In genomic region chr3:36552406-36553047, GRCm38 (mm10) we compare ENCODE assay signal across 7 mouse cellular contexts. TPM values are rescaled to one million over a fixed set of nuclear protein-coding genes. Genes with fewer than 3 reads are reported as not detected.
DNase-seq lines count a peak whose midpoint lies in the region; ATAC-seq lines count a peak whose summit lies in the region.

Gene Exosc9, plus strand, starts transcription at chr3:36552606.

- DNase-seq in adrenal gland, postnatal 25 days = peak; percentile 96
- DNase-seq in heart, adult 18-20 months = peak; percentile 94 to 98
- DNase-seq in kidney, adult 8-10 months = peak; percentile 89 to 94
- peak; percentile 96 for DNase-seq in spleen, postnatal 10 days (ENCODE audit: low spot score in 2 of 2)

- H3K36me3 ChIP-seq in embryonic facial prominence, embryonic 12.5 days = peaks cover 32% of the 10 kb centered on the region
- peaks cover 35% of the 10 kb centered on the region for H3K36me3 ChIP-seq in limb, embryonic 13.5 days
- peaks cover 14% of the 10 kb centered on the region for H3K36me3 ChIP-seq in midbrain, embryonic 16.5 days (ENCODE audit: control insufficient read depth, insufficient read depth, low read length)

- H3K4me1 ChIP-seq in embryonic facial prominence, embryonic 12.5 days = peaks cover 11% of the 10 kb centered on the region; the same call in 1 of the 2 replicates
- H3K4me1 ChIP-seq in limb, embryonic 13.5 days = peaks cover 9% of the 10 kb centered on the region; the same call in 1 of the 2 replicates
- peaks cover 13% of the 10 kb centered on the region for H3K4me1 ChIP-seq in midbrain, embryonic 16.5 days (ENCODE audit: control insufficient read depth, insufficient read depth, low read length)

- H3K9ac ChIP-seq in embryonic facial prominence, embryonic 12.5 days = peak within 1 kb of the TSS; percentile 72
- peak within 1 kb of the TSS; percentile 76 for H3K9ac ChIP-seq in limb, embryonic 13.5 days
- H3K9ac ChIP-seq in midbrain, embryonic 16.5 days (ENCODE audit: low read depth, low read length) = peak within 1 kb of the TSS; percentile 78

- H3K27ac ChIP-seq in embryonic facial prominence, embryonic 12.5 days = 0 out of 2 replicates have a peak within 1 kb of the TSS, but pooled peaks have one; percentile 31
- H3K27ac ChIP-seq in limb, embryonic 13.5 days = 0 out of 2 replicates have a peak within 1 kb of the TSS, but pooled peaks have one; percentile 11
- peak within 1 kb of the TSS; percentile 79 for H3K27ac ChIP-seq in midbrain, embryonic 16.5 days (ENCODE audit: low read length)

- ATAC-seq in embryonic facial prominence, embryonic 12.5 days (ENCODE audit: insufficient number of reproducible peaks, insufficient read depth, low FRiP score, low TSS enrichment) = peak; percentile 94
- ATAC-seq in limb, embryonic 13.5 days (ENCODE audit: low FRiP score, low read depth) = peak; percentile 94
- ATAC-seq in midbrain, embryonic 16.5 days = peak; percentile 98

- under 1% methylated on average over 39 of the region's 39 CpGs for WGBS in embryonic facial prominence, embryonic 12.5 days
- under 1% methylated on average over 39 of the region's 39 CpGs for WGBS in limb, embryonic 13.5 days
- WGBS in midbrain, embryonic 16.5 days = under 1% methylated on average over 39 of the region's 39 CpGs

- no peaks in the 10 kb centered on the region for H3K9me3 ChIP-seq in embryonic facial prominence, embryonic 12.5 days
- no peaks in the 10 kb centered on the region for H3K9me3 ChIP-seq in limb, embryonic 13.5 days
- H3K9me3 ChIP-seq in midbrain, embryonic 16.5 days (replicated peaks; ENCODE audit: control insufficient read depth, low read length, poor library complexity, severe bottlenecking) = no peaks in the 10 kb centered on the region

- peak within 1 kb of the TSS; percentile 82 for H3K4me2 ChIP-seq in embryonic facial prominence, embryonic 12.5 days (replicated peaks)
- H3K4me2 ChIP-seq in limb, embryonic 13.5 days (replicated peaks) = peak within 1 kb of the TSS; percentile 86
- H3K4me2 ChIP-seq in midbrain, embryonic 16.5 days (ENCODE audit: low read length) = peak within 1 kb of the TSS; percentile 85

- H3K4me3 ChIP-seq in embryonic facial prominence, embryonic 12.5 days = peak within 1 kb of the TSS; percentile 74
- peak within 1 kb of the TSS; percentile 72 for H3K4me3 ChIP-seq in limb, embryonic 13.5 days
- H3K4me3 ChIP-seq in midbrain, embryonic 16.5 days (ENCODE audit: low read depth, low read length) = peak within 1 kb of the TSS; percentile 72

- no peaks in the 10 kb centered on the region for H3K27me3 ChIP-seq in embryonic facial prominence, embryonic 12.5 days
- no peaks in the 10 kb centered on the region for H3K27me3 ChIP-seq in limb, embryonic 13.5 days
- no peaks in the 10 kb centered on the region for H3K27me3 ChIP-seq in midbrain, embryonic 16.5 days (ENCODE audit: control insufficient read depth, insufficient read depth, low read depth, low read length)

RNA-seq across cellular contexts. Expression of gene Exosc9, which starts in this region (rescaled TPM):
- total RNA-seq in adrenal gland, postnatal 25 days (2021) = 30.9 and 35.0 TPM in 2 replicates
- 67.0 and 73.0 TPM in 2 replicates for polyA plus RNA-seq in embryonic facial prominence, embryonic 12.5 days (2016; fragmentation: Nextera tagmentation; extraction: Ambion mirVana)
- total RNA-seq in heart, adult 18-20 months (2021) = 10 to 100 TPM; 19.1 to 19.9 TPM
- 67.2 and 69.9 TPM in 2 replicates for polyA plus RNA-seq in limb, embryonic 13.5 days (2015; fragmentation: Nextera tagmentation; extraction: Ambion mirVana)
- 79.6 and 84.9 TPM in 2 replicates for polyA plus RNA-seq in midbrain, embryonic 16.5 days (2015; fragmentation: Nextera tagmentation; extraction: Ambion mirVana)

Comparison
In these comparisons a context has a peak if more than half of its experiments do, and no peak if none do; other contexts are left out.
1. Peak in every context shown above with its lines: DNase-seq, ATAC-seq, H3K4me3 ChIP-seq and H3K27ac ChIP-seq.
2. H3K27ac ChIP-seq: peak in every context shown above with its lines; median percentile 79 in midbrain, embryonic 16.5 days; 31 in embryonic facial prominence, embryonic 12.5 days; 11 in limb, embryonic 13.5 days.